Mouse (Mus musculus): Measurements from ENCODE around the gene Rhot2.

DNA sequence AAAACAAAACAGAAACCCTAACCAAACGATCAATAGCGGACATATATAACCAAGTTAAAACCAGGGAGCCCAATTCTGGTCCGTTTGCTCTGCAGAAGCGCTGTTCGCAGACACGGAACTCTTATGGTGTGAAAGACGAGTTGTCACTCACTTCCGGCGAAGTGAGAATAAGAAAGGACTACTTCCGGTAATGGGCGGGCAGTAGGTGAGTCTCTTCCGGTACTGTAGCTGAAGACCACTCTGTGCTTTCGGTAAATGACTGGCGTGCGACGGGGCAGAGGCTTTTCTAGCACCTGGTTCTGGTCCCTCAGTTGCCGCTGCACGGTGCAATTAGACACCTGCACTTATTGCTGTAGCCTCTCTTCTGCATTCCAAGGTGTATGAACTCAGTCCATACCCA, 21.2 kb downstream of the Rhot2 start, which contains the start of gene Wdr24:
- TF ChIP-seq CTCF (IDR thresholded peaks at IDR 0.05; ENCODE audit: low read depth) (no peak), EP300 (optimal IDR thresholded peaks at IDR 0.05) (no peak)
